Mouse (Mus musculus): ENCODE results near the gene V1rd19.

V1rd19 gene

GRCm38 (mm10) chr7:24001391-24001790 lies at the start of gene V1rd19:
Gene V1rd19, plus strand, starts transcription at chr7:24001691.
- in situ Hi-C loops (cut with MseI, MboI) = no loop called here

DNA sequence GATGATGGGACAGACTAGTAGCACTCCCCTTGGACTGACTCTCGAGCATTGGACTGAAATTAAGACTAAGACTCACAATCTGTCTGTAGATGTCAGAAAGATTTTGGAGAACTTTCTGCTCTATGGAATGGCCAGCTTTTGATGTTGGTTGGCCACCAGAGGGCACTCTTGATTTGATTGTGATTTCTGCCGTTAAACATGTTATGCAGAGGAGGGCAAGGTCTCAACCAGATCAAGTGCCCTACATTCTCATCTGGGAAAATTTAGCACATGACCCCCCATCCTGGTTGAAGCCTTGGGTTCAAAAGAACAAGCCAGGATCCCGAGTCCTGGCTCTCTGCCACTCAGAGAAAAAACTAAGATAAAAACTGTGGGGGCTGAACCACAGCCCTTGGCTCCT lies 33.4 kb upstream of the V1rd19 start:
- in situ Hi-C loops (cut with MseI, MboI) = loop anchor here (25.0 kb wide), 1 partner anchor 319 kb away; no protein-coding TSS in a partner anchor

GRCm38 (mm10) chr7:23974315-23974714 lies 27.2 kb upstream of the V1rd19 start, which contains the start of gene Vmn1r181:
Gene Vmn1r181, plus strand, starts transcription at chr7:23974615.
- in situ Hi-C loops (cut with MseI, MboI) = loop anchor here (25.0 kb wide), 1 partner anchor 313 kb away; no protein-coding TSS in a partner anchor

GRCm38 (mm10) chr7:24052660-24053304 lies 51.3 kb downstream of the V1rd19 start, which contains the start of gene Vmn1r183:
Gene Vmn1r183, plus strand, starts transcription at chr7:24053254.
- in situ Hi-C loops (cut with MseI, MboI) = no loop called here

Data from mouse trophoblast stem cell (cell line).